Mouse (Mus musculus) liver, embryonic 14.5 days (tissue): ENCODE measurements around the gene 3110040M04Rik. TPM values are rescaled to one million over a fixed set of nuclear protein-coding genes. Genes with fewer than 3 reads are reported as not detected.

Experiments used
- ATAC-seq: fragments of 200-750 bp; cut with Nextera tagmentation; 2 replicates; pipeline ENCODE4 v1.8.0; 2017; ENCODE audit warnings: moderate number of reproducible peaks, mild to moderate bottlenecking, moderate library complexity; ENCODE audit not compliant: insufficient read depth
- DNase-seq, 3 experiments: peaks; one replicate each; pipeline ENCODE4 v3.0.0-alpha.2; 2012 to 2013; ENCODE audit warnings: low read depth in 3 of 3, low spot score in 3 of 3
- H3K27ac ChIP-seq: fragments of 300-500 bp; sonication (generic); 2 replicates; pipeline ENCODE4 v1.5.1; 2014; ENCODE audit warnings: moderate library complexity, mild to moderate bottlenecking, control low read depth, inconsistent platforms
- H3K27me3 ChIP-seq: fragments of 300-500 bp; sonication (generic); 2 replicates; pipeline ENCODE4 v1.6.1; 2014; ENCODE audit warnings: mild to moderate bottlenecking, low read length, moderate library complexity; ENCODE audit not compliant: control insufficient read depth, insufficient read depth
- H3K36me3 ChIP-seq: fragments of 300-500 bp; sonication (generic); replicated peaks from 2 replicates; pipeline ENCODE4 v1.6.1; 2014; ENCODE audit warnings: low read depth; ENCODE audit not compliant: control insufficient read depth, insufficient read depth
- H3K4me1 ChIP-seq, 2 experiments: fragments of 200-500 bp in 1 of 2; fragments of 300-500 bp in 1 of 2; sonication (generic) in 1 of 2; replicated peaks; 2 replicates each; pipeline ENCODE4 v1.6.1; 2012 to 2014; ENCODE audit warnings: antibody characterized with exemption in 1 of 2, inconsistent platforms in 1 of 2, low read length in 1 of 2; ENCODE audit not compliant: control insufficient read depth in 2 of 2, insufficient read depth in 2 of 2
- H3K4me2 ChIP-seq: fragments of 300-500 bp; sonication (generic); 2 replicates; pipeline ENCODE4 v1.6.1; 2014; ENCODE audit warnings: low read depth, mild to moderate bottlenecking, control low read depth, moderate library complexity
- H3K4me3 ChIP-seq, 2 experiments: fragments of 200-500 bp in 1 of 2; fragments of 300-500 bp in 1 of 2; sonication (generic) in 1 of 2; 2 replicates each; pipeline ENCODE4 v1.5.1; 2012 to 2014; ENCODE audit warnings: low read depth in 2 of 2, low read length in 2 of 2, mild to moderate bottlenecking in 2 of 2, control low read depth in 1 of 2, inconsistent platforms in 1 of 2, moderate library complexity in 1 of 2; ENCODE audit not compliant: insufficient read depth in 1 of 2
- H3K9ac ChIP-seq: fragments of 300-500 bp; sonication (generic); replicated peaks from 2 replicates; pipeline ENCODE4 v1.6.1; 2014; ENCODE audit warnings: mild to moderate bottlenecking, control low read depth, moderate library complexity
- H3K9me3 ChIP-seq: fragments of 300-500 bp; sonication (generic); 2 replicates; pipeline ENCODE4 v1.6.1; 2016; ENCODE audit warnings: low read length, mixed read lengths; ENCODE audit not compliant: control insufficient read depth
- CTCF ChIP-seq: IDR thresholded peaks from 2 replicates; pipeline ENCODE4 v1.5.1; 2016; ENCODE audit warnings: antibody characterized with exemption, low read depth, control low read depth
- EP300 ChIP-seq: IDR thresholded peaks from 2 replicates; pipeline ENCODE4 v1.6.1; 2016; ENCODE audit warnings: antibody characterized with exemption, low read depth
- WGBS: fragments of 180-500 bp; shearing (Covaris S2); extraction: QIAGEN DNeasy Blood & Tissue Kit; methylation state at CpG from one replicate; pipeline ENCODE4 v1.1.7; 2014; ENCODE audit not compliant: insufficient replicate concordance; 5-methylcytosine and 5-hydroxymethylcytosine counted together
- polyA plus RNA-seq, 2 experiments: library from polyadenylated mRNA; depleted of rRNA in 1 of 2; stranded (reverse) in 1 of 2; unstranded in 1 of 2; fragments of >200 nt; fragmentation: Nextera tagmentation in 1 of 2; extraction: Ambion mirVana in 1 of 2; gene quantifications; 2 replicates each; pipeline versions ENCODE4 v1.2.1 to v1.2.3; 2012 to 2014

Gene 3110040M04Rik
- polyA plus RNA-seq, 2 experiments, result 1.2 to 1.3 TPM

GRCm38 (mm10) chr1:151220098-151220497 lies 16.2 kb downstream of the 3110040M04Rik start:
- Histone ChIP-seq H3K36me3 (no peaks in the 10 kb centered on the region), H3K4me2 (no peak overlapping the region), H3K9ac (no peak overlapping the region), H3K9me3 (no peaks in the 10 kb centered on the region), H3K27ac (no peak overlapping the region), H3K4me1 (peaks cover 4 to 19% of the 10 kb centered on the region in 2 experiments; a peak in 3 of 4 replicates), H3K4me3 (no peak overlapping the region), H3K27me3 (no peaks in the 10 kb centered on the region)
- DNase-seq (no peak), ATAC-seq (no peak)
- WGBS, result 67% methylated on average over 7 of the region's 7 CpGs
- TF ChIP-seq EP300 (no peak), CTCF (no peak)

GRCm38 (mm10) chr1:151222561-151223267 lies 18.8 kb downstream of the 3110040M04Rik start:
- DNase-seq (no peak), ATAC-seq (no peak)
- WGBS, result 61% methylated on average over 10 of the region's 10 CpGs
- H3K27ac ChIP-seq, result no peak overlapping the region
- H3K4me2 ChIP-seq, result no peak overlapping the region
- H3K9ac ChIP-seq, result no peak overlapping the region
- H3K9me3 ChIP-seq, result no peaks in the 10 kb centered on the region
- H3K27me3 ChIP-seq, result no peaks in the 10 kb centered on the region
- H3K4me3 ChIP-seq, result no peak overlapping the region
- no peaks in the 10 kb centered on the region for H3K36me3 ChIP-seq
- H3K4me1 ChIP-seq, result 0 out of 4 replicates have a peak, but pooled peaks cover 0 to 2% of the 10 kb centered on the region in 2 experiments
- TF ChIP-seq EP300, result no peak
- 0 out of 2 replicates have a peak, but pooled peaks have one; percentile 12 for TF ChIP-seq CTCF

- WGBS, result 73% methylated on average over 1 of the region's 1 CpGs
- no peak for TF ChIP-seq EP300
- TF ChIP-seq CTCF, result no peak
- Histone ChIP-seq H3K9me3 (no peaks in the 10 kb centered on the region), H3K36me3 (no peaks in the 10 kb centered on the region), H3K4me3 (no peak overlapping the region), H3K9ac (no peak overlapping the region), H3K27me3 (no peaks in the 10 kb centered on the region), H3K27ac (no peak overlapping the region), H3K4me2 (no peak overlapping the region), H3K4me1 (no peaks in the 10 kb centered on the region)
- DNase-seq (no peak), ATAC-seq (no peak)
Observed at GRCm38 (mm10) chr1:151223377-151223776, 19.5 kb downstream of the 3110040M04Rik start.

DNA sequence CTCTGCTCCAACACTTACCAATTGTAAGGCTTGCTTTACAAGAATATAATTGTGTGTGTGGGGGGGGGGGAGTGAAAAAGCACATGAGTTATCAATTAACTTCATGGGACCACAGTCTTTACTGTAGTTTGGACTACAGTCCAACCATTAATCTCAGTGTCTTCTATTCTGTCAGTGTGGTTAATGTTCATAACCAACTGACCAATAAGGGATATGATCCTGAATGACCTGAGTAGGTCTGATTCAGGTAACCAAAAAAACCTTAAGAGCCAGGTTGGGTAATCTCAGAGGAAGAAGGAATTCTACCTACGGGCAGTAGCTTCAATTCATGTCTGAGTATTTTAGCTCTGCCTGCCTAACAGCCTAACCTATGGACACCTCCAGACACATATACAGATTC lies 20.6 kb downstream of the 3110040M04Rik start:
- WGBS, result 69% methylated on average over 1 of the region's 1 CpGs
- Histone ChIP-seq H3K4me3 (no peak overlapping the region), H3K27ac (no peak overlapping the region), H3K4me1 (no peaks in the 10 kb centered on the region), H3K36me3 (no peaks in the 10 kb centered on the region), H3K9ac (no peak overlapping the region), H3K27me3 (no peaks in the 10 kb centered on the region), H3K4me2 (no peak overlapping the region), H3K9me3 (no peaks in the 10 kb centered on the region)
- DNase-seq (no peak), ATAC-seq (no peak)
- TF ChIP-seq CTCF (no peak), EP300 (no peak)

- no peaks in the 10 kb centered on the region for H3K27me3 ChIP-seq
- no peak overlapping the region for H3K9ac ChIP-seq
- DNase-seq (no peak), ATAC-seq (no peak)
- H3K9me3 ChIP-seq, result no peaks in the 10 kb centered on the region
- no peaks in the 10 kb centered on the region for H3K4me1 ChIP-seq
- H3K36me3 ChIP-seq, result no peaks in the 10 kb centered on the region
- no peak for TF ChIP-seq CTCF
- no peak for TF ChIP-seq EP300
- no peak overlapping the region for H3K4me2 ChIP-seq
- H3K4me3 ChIP-seq, result no peak overlapping the region
- no peak overlapping the region for H3K27ac ChIP-seq
- WGBS, result 68% methylated on average over 8 of the region's 8 CpGs
Observed at GRCm38 (mm10) chr1:151227506-151227905, 23.6 kb downstream of the 3110040M04Rik start.
